Mouse (Mus musculus) lung, postnatal 0 days (tissue): ENCODE measurements around the gene Pfdn6. TPM values are rescaled to one million over a fixed set of nuclear protein-coding genes. Genes with fewer than 3 reads are reported as not detected.
A peak's percentile ranks its signal among the peaks of the same experiment; 100 is the strongest.

Experiments
- ATAC-seq: fragments of 200-750 bp; cut with Nextera tagmentation; 2 replicates; pipeline ENCODE4 v1.8.0; 2017; ENCODE audit warnings: moderate library complexity
- DNase-seq: peaks from one replicate; pipeline ENCODE4 v3.0.0-alpha.2; 2016; ENCODE audit warnings: low spot score
- H3K27ac ChIP-seq: fragments of 300-500 bp; sonication (generic); 2 replicates; pipeline ENCODE4 v1.5.1; 2014; ENCODE audit warnings: antibody characterized with exemption, mild to moderate bottlenecking, low read length, mixed read lengths
- H3K27me3 ChIP-seq: fragments of 300-500 bp; sonication (generic); replicated peaks from 2 replicates; pipeline ENCODE4 v1.6.1; 2014; ENCODE audit warnings: low read length, mixed read lengths; ENCODE audit not compliant: insufficient read depth
- H3K36me3 ChIP-seq: fragments of 300-500 bp; sonication (generic); 2 replicates; pipeline ENCODE4 v1.6.1; 2014; ENCODE audit warnings: low read length, mixed read lengths; ENCODE audit not compliant: insufficient read depth
- H3K4me1 ChIP-seq: fragments of 300-500 bp; sonication (generic); 2 replicates; pipeline ENCODE4 v1.6.1; 2014; ENCODE audit warnings: antibody characterized with exemption, low read depth, low read length, mixed read lengths; ENCODE audit not compliant: insufficient read depth
- H3K4me2 ChIP-seq: fragments of 300-500 bp; sonication (generic); replicated peaks from 2 replicates; pipeline ENCODE4 v1.6.1; 2014; ENCODE audit warnings: low read depth, mild to moderate bottlenecking, low read length, moderate library complexity, mixed read lengths
- H3K4me3 ChIP-seq: fragments of 300-500 bp; sonication (generic); 2 replicates; pipeline ENCODE4 v1.5.1; 2014; ENCODE audit warnings: low read depth, low read length
- H3K9ac ChIP-seq: fragments of 300-500 bp; sonication (generic); replicated peaks from 2 replicates; pipeline ENCODE4 v1.6.1; 2014; ENCODE audit warnings: low read depth, mild to moderate bottlenecking
- H3K9me3 ChIP-seq: fragments of 300-500 bp; sonication (generic); 2 replicates; pipeline ENCODE4 v1.6.1; 2016; ENCODE audit warnings: low read length, mixed read lengths
- CTCF ChIP-seq: IDR thresholded peaks from 2 replicates; pipeline ENCODE4 v1.5.1; 2016; ENCODE audit warnings: antibody characterized with exemption, mild to moderate bottlenecking
- EP300 ChIP-seq: IDR thresholded peaks from 2 replicates; pipeline ENCODE4 v1.6.1; 2016; ENCODE audit warnings: antibody characterized with exemption, mild to moderate bottlenecking, control low read depth
- WGBS: fragments of 180-500 bp; shearing (Covaris S2); extraction: QIAGEN DNeasy Blood & Tissue Kit; methylation state at CpG from one replicate; pipeline ENCODE4 v1.1.7; 2014; 5-methylcytosine and 5-hydroxymethylcytosine counted together
- polyA plus RNA-seq: library from polyadenylated mRNA; unstranded; fragments of >200 nt; fragmentation: Nextera tagmentation; extraction: Ambion mirVana; gene quantifications from 2 replicates; pipeline ENCODE4 v1.2.1, GENCODE M21; 2015

Gene Pfdn6
- polyA plus RNA-seq, 1 experiment from 2014 or later, result 103 TPM

DNA sequence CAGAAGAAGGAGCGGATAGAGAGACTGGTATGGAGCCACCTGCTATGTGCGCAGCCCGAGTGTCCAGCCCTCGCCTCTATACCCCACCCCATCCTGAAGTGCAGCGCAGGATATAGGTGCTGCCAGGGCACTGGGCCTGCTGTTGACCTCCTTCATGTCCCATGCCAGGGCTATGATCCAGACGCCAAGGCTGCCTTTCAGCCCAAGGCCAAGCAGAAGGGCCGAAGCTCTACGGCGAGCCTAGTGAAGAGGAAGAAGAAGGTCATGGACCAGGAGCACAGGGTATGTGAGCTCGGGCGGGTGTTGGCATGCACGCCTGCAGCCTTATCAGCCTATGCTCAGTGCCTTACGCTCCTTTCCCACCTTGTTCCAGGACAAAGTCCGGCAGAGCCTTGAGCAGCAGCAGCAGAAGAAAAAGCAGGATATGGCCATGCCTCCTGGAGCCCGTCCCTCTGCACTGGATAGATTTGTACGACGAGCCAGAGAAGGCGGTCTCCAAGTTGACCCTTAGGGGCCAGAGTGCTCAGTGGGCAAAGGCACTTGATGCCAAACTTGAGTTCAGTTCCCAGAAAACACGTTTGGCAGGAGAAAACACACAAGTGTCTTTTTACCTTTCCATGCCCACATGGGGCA is 8.9 kb upstream of the Pfdn6 start:
- ATAC-seq (no peak), DNase-seq (no peak)
- Histone ChIP-seq H3K27me3 (no peaks in the 10 kb centered on the region), H3K27ac (no peak overlapping the region), H3K4me1 (peaks cover 4% of the 10 kb centered on the region; the same call in 1 of the 2 replicates), H3K4me2 (no peak overlapping the region), H3K4me3 (no peak overlapping the region), H3K36me3 (peaks cover 4% of the 10 kb centered on the region; the same call in 1 of the 2 replicates), H3K9me3 (no peaks in the 10 kb centered on the region), H3K9ac (no peak overlapping the region)
- 83% methylated on average over 19 of the region's 19 CpGs for WGBS
- TF ChIP-seq EP300 (no peak), CTCF (no peak)

DNA sequence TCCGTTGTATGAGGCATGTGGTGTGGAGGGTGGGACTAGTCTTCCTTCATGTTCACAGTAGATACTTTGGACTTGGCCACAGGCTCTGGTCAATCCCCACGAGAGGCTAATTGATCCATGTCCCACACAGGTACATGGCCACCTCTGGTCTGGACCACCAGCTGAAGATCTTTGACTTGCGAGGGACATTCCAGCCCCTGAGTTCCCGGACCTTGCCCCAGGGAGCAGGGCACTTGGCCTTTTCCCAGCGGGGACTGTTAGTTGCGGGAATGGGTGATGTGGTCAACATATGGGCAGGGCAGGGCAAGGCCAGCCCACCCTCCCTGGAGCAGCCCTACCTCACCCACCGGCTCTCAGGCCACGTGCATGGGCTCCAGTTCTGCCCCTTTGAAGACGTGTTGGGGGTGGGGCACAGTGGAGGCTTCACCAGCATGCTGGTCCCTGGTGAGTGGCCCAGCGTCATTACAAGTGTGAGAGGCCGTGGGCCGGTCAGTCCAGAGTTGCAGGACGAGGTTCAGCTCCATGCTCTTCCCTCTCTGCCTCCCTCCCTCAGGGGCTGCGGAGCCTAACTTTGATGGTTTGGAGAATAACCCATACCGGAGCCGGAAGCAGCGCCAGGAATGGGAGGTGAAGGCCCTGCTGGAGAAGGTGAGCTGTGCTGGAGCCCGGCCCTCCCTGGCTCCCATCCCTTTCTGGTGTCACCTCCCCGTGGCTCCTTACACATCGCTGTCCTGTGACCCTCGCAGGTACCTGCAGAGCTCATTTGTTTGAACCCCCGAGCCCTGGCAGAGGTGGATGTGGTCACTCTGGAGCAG is 8.2 kb upstream of the Pfdn6 start:
- H3K27ac ChIP-seq, result no peak overlapping the region
- H3K9ac ChIP-seq, result no peak overlapping the region
- TF ChIP-seq CTCF (no peak), EP300 (no peak)
- DNase-seq, result no peak
- no peaks in the 10 kb centered on the region for H3K27me3 ChIP-seq
- H3K9me3 ChIP-seq, result no peaks in the 10 kb centered on the region
- no peak overlapping the region for H3K4me3 ChIP-seq
- ATAC-seq, result no peak
- WGBS, result 82% methylated on average over 21 of the region's 22 CpGs
- H3K4me2 ChIP-seq, result no peak overlapping the region
- H3K36me3 ChIP-seq, result peaks cover 4% of the 10 kb centered on the region; the same call in 1 of the 2 replicates
- peaks cover 3% of the 10 kb centered on the region; the same call in 1 of the 2 replicates for H3K4me1 ChIP-seq

DNA sequence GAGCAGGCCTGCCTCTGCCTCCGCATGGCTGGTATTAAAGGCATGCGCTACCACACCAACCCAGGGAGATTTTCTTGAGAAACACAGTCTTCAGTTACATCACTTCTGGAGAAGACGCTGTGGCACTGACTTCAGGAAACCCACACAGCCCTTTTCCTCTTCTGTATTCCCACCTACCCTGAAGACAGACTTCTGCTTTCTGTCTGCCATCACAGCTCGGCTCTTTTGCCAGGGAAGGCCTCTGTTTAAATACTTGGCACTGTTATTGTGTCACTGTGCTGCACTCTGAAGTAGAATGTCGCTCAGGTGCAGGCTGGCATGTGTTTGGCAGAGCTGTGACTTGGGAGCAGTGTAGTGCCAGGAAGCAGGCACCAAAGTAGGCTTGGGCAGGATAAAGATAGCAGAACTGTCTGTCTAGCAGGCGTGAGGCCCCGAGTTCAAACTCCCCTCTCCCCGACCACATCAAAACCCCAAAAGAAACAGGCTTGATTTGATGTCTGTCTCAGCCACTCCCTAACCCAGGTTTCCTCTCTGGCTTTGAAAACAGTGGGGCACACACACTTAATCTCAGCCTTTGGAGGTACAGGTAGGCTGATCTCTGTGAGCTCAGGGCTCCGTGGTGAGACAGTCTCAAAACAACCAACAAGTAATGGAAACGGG is 7.4 kb upstream of the Pfdn6 start:
- Histone ChIP-seq H3K4me2 (no peak overlapping the region), H3K27me3 (no peaks in the 10 kb centered on the region), H3K36me3 (no peaks in the 10 kb centered on the region), H3K27ac (no peak overlapping the region), H3K9me3 (no peaks in the 10 kb centered on the region), H3K9ac (no peak overlapping the region), H3K4me3 (no peak overlapping the region), H3K4me1 (peaks cover 3% of the 10 kb centered on the region; the same call in 1 of the 2 replicates)
- no peak for ATAC-seq
- DNase-seq, result no peak
- TF ChIP-seq CTCF (no peak), EP300 (no peak)
- 87% methylated on average over 10 of the region's 10 CpGs for WGBS

DNA sequence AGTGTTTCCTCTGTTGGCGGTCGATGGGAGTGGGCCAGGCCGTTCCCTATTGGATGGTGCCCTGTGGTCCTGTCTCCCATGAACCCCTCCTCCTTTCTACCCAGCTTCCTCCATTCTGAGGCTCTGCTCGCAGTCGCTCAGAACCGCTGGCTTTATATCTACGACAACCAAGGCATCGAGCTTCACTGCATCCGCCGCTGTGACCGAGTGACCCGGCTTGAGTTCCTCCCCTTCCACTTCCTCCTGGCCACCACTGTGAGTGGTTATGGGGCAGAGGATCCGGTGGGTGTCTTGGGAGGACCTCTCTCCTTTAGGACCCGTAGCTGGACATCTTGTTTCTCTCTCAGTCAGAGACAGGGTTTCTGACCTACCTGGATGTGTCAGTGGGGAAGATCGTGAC is 3.3 kb upstream of the Pfdn6 start:
- ATAC-seq, result no peak
- no peak for DNase-seq
- no peaks in the 10 kb centered on the region for H3K9me3 ChIP-seq
- no peaks in the 10 kb centered on the region for H3K36me3 ChIP-seq
- WGBS, result 91% methylated on average over 15 of the region's 15 CpGs
- H3K4me2 ChIP-seq, result no peak overlapping the region
- TF ChIP-seq EP300, result no peak
- TF ChIP-seq CTCF, result no peak
- peaks cover 6% of the 10 kb centered on the region; the same call in 1 of the 2 replicates for H3K4me1 ChIP-seq
- no peak overlapping the region for H3K9ac ChIP-seq
- no peaks in the 10 kb centered on the region for H3K27me3 ChIP-seq
- no peak overlapping the region for H3K4me3 ChIP-seq
- H3K27ac ChIP-seq, result no peak overlapping the region

DNA sequence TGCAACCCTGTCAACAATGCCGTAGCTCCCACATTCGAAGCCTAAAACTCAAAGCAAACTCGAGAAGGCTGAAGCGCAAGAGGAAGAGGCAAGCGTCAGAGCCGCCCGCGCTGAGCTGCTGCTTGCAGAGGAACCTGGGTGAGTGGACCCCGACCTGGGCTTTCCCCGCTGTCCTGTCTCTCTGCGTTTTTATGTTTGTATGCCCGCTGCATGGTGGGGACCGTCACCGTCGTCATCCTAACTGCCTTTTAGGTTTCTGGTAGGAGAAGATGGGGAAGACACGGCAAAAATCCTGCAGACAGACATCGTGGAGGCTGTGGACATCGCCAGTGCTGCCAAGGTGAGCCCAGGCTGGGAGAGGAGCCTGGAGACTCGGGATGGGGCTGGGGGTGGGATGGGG is 1.2 kb upstream of the Pfdn6 start:
- H3K9me3 ChIP-seq, result no peaks in the 10 kb centered on the region
- peak overlapping the region; percentile 87; the same call in 1 of the 2 replicates for H3K9ac ChIP-seq
- no peak overlapping the region for H3K27ac ChIP-seq
- 0 out of 2 replicates have a peak, but pooled peaks cover 8% of the 10 kb centered on the region for H3K36me3 ChIP-seq
- peak overlapping the region; percentile 62 for H3K4me3 ChIP-seq
- H3K4me1 ChIP-seq, result peaks cover 6% of the 10 kb centered on the region; the same call in 1 of the 2 replicates
- ATAC-seq (no peak), DNase-seq (no peak)
- TF ChIP-seq CTCF, result no peak
- no peak for TF ChIP-seq EP300
- WGBS, result 46% methylated on average over 19 of the region's 19 CpGs
- H3K27me3 ChIP-seq, result no peaks in the 10 kb centered on the region
- H3K4me2 ChIP-seq, result peak overlapping the region; percentile 97

DNA sequence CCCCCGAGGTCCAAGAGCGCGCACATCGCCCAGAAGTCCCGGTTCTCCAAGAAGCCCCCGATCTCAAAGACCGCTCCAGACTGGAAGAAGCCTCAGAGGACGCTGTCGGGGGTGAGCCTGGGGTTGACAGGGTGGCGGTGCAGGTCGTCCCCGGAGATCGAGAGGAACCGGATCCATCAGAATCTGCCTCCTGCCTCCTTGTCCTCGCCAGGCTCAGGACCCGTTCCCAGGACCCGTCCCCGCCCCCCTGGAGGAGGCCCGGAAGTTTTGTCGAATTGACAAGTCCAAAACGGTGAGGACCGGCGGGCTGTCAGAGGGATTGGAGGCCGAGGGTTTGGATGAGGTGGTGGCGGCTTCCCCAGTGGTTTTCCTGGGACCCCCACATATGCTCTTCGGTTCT is 838 bp upstream of the Pfdn6 start:
- H3K9ac ChIP-seq, result peak overlapping the region; percentile 87
- peaks cover 6% of the 10 kb centered on the region; the same call in 1 of the 2 replicates for H3K4me1 ChIP-seq
- H3K9me3 ChIP-seq, result no peaks in the 10 kb centered on the region
- H3K36me3 ChIP-seq, result 0 out of 2 replicates have a peak, but pooled peaks cover 8% of the 10 kb centered on the region
- peak overlapping the region; percentile 62 for H3K4me3 ChIP-seq
- no peaks in the 10 kb centered on the region for H3K27me3 ChIP-seq
- no peak for DNase-seq
- H3K27ac ChIP-seq, result no peak overlapping the region
- TF ChIP-seq EP300 (no peak), CTCF (no peak)
- H3K4me2 ChIP-seq, result peak overlapping the region; percentile 97
- no peak for ATAC-seq
- 2% methylated on average over 25 of the region's 26 CpGs for WGBS
